Comparison of ENCODE assay signal across 21 mouse cellular contexts in genomic region chr19:20217389-20217788, GRCm38 (mm10).
"Had no signal": no experiment of that assay in that cellular context is flagged by ENCODE, and none has a peak within 500 bp of the region (broad histone marks: within the 10 kb centered on the region; RNA-seq: fewer than 3 reads in every experiment).

No protein-coding gene starts in this region.

- DNase-seq: cerebellum, adult 8-10 months; cerebellum, adult 9-10 months; cerebellum, adult 9-11 months; cerebellum, postnatal 10 days; cerebellum, postnatal 14 days; cerebellum, postnatal 25 days; cerebellum, postnatal 36 days; embryo, embryonic 11 days; forebrain, postnatal 0 days; gastrocnemius, adult 2 months; gastrocnemius, postnatal 10 days; gastrocnemius, postnatal 14 days; gastrocnemius, postnatal 25 days; gastrocnemius, postnatal 36 days; heart, adult 11 months; heart, adult 18-20 months; heart, adult 2 months had no signal

- ATAC-seq: forebrain, embryonic 13.5 days; forebrain, embryonic 14.5 days; forebrain, embryonic 15.5 days; forebrain, embryonic 16.5 days; forebrain, postnatal 0 days had no signal
